Mouse (Mus musculus): Measurements from ENCODE around the gene Vamp5.

DNA sequence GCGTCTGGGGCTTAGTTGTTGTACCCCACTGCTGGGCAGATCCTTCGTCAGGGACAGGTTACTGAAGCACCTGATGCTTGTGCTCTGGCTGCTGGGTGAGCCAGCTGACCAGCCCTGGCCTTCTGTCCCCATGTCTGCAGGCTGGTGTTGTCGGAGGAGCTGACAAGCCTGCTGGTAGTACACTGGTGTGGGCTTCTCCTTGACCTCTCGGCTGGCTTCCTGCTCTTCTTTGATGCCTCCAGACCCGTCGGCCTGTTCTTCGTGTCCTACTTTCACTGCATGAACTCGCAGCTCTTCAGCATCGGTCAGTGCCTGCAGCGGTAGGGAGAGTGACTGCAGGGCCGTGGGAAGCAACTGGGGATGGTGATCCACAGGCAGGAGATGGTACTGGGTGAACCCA is 45.4 kb upstream of the Vamp5 start:
- TF ChIP-seq EP300 (IDR thresholded peaks at IDR 0.05) (no peak), CTCF (IDR thresholded peaks at IDR 0.05) (no peak)
